Mouse (Mus musculus): ENCODE results near the gene Clk1. TPM values are rescaled to one million over a fixed set of nuclear protein-coding genes. Genes with fewer than 3 reads are reported as not detected.

Gene Clk1
- total RNA-seq (2023), result 1,780 TPM

GRCm38 (mm10) chr1:58423371-58424248 is at the start of gene Clk1:
Clk1 (minus strand) TSS chr1:58424066.

DNA sequence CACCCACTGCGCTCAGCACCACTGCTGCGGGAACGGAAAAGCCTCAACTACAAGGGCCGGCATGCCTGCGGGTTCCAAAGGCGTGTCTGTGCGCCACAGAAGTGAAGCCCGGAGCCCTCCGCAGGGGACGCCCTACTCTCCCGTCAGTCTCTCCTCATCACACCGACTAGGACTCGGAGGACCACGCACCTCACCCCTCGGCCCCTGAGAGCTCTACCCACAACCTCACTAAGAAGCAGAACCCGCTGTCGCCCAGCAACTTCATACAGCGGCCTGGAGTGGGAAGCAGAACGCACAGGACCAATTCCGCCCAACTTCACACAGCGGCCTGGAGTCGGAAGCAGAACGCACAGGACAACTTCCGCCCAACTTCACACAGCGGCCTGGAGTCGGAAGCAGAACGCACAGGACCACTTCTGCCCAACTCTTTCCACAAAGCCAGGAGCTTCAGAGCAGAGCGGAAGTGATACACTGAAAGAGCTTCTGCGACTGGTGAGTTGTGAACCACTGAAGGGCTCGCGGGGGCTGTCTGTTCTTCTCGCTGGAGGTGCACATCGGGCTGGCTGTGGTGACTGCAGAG is 21.4 kb upstream of the Clk1 start, which contains the start of the genes Nif3l1 and Ppil3:
Nif3l1 (plus strand) TSS at position 9 of the 580 bp plus-strand sequence.
Ppil3 (minus strand) TSS at position 344 of the 580 bp plus-strand sequence.

DNA sequence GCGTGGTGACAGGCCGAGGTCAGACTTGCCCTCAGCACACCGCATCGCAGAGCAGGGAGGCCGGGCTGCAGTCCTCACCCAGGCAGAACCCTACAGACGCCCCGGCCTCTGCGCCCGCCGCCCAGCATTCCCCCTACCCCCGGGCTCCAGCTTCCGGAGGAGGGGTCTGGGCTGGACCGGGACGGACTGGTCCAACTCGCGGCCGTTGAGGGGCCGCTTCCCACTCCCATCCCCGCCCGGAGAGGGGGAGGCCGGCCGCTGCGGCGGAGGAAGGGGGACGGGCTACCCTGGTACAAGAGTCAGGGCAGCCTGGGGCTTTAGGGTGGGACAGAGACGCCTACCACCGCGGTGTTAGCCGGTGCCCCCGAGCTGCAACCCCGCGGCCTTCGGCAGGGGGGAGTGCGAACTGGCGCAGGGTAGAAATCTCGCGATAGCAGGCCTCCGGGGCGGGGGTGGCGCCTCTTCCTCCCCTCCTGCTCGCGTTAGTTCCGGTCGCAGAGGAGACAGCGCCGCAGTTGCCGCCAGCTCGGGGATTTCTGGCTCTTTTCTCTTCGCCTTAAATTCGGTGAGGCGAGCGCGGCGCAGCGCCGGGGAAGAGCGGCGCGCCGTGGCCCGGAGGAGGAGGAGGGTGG is 31.1 kb downstream of the Clk1 start, which contains the start of gene Bzw1:
Bzw1 (plus strand) TSS at position 247 of the 632 bp plus-strand sequence.

Other genes with a start within 250 kb of the Clk1 start
- gene Aox4, start 213.7 kb downstream of the Clk1 start, total RNA-seq (2023), result not detected
- gene Aox2, start 145.7 kb downstream of the Clk1 start, total RNA-seq (2023), result 0.47 TPM
- gene Bzw1, start 31.2 kb downstream of the Clk1 start, total RNA-seq (2023), result 192 TPM
- 38.0 TPM for gene Nif3l1, start 21.1 kb upstream of the Clk1 start, total RNA-seq (2023)
- 25.1 TPM for gene Ppil3, start 21.4 kb upstream of the Clk1 start, total RNA-seq (2023)
- 25.0 TPM for gene Orc2, start 81.0 kb upstream of the Clk1 start, total RNA-seq (2023)
- 23.7 TPM for gene Fam126b, start 162.3 kb upstream of the Clk1 start, total RNA-seq (2023)
- 32.7 TPM for gene Ndufb3, start 162.3 kb upstream of the Clk1 start, total RNA-seq (2023)